Mouse (Mus musculus) hindbrain, embryonic 11.5 days (tissue): ENCODE results near the gene App. TPM values are rescaled to one million over a fixed set of nuclear protein-coding genes. Genes with fewer than 3 reads are reported as not detected.

Source experiments
- ATAC-seq: fragments of 200-750 bp; cut with Nextera tagmentation; 2 replicates; pipeline ENCODE4 v1.8.0; 2017; ENCODE audit warnings: mild to moderate bottlenecking, moderate TSS enrichment, moderate library complexity; ENCODE audit not compliant: low FRiP score
- DNase-seq: peaks from one replicate; pipeline ENCODE4 v3.0.0-alpha.2; 2015; ENCODE audit warnings: low spot score
- H3K27ac ChIP-seq: fragments of 300-500 bp; sonication (generic); 2 replicates; pipeline ENCODE4 v1.5.1; 2014; ENCODE audit warnings: mild to moderate bottlenecking, low read depth, low read length
- H3K27me3 ChIP-seq: fragments of 300-500 bp; sonication (generic); 2 replicates; pipeline ENCODE4 v1.6.1; 2014; ENCODE audit warnings: mild to moderate bottlenecking, low read length, moderate library complexity, mixed read lengths; ENCODE audit not compliant: control insufficient read depth, insufficient read depth
- H3K36me3 ChIP-seq: fragments of 300-500 bp; sonication (generic); 2 replicates; pipeline ENCODE4 v1.6.1; 2014; ENCODE audit warnings: mild to moderate bottlenecking, low read length, moderate library complexity, mixed read lengths; ENCODE audit not compliant: control insufficient read depth, insufficient read depth
- H3K4me1 ChIP-seq: fragments of 300-500 bp; sonication (generic); replicated peaks from 2 replicates; pipeline ENCODE4 v1.6.1; 2014; ENCODE audit warnings: low read length, mixed read lengths; ENCODE audit not compliant: control insufficient read depth, insufficient read depth
- H3K4me2 ChIP-seq: fragments of 300-500 bp; sonication (generic); replicated peaks from 2 replicates; pipeline ENCODE4 v1.6.1; 2014; ENCODE audit warnings: mild to moderate bottlenecking, low read depth, low read length
- H3K4me3 ChIP-seq: fragments of 300-500 bp; sonication (generic); 2 replicates; pipeline ENCODE4 v1.5.1; 2014; ENCODE audit warnings: low read depth, low read length
- H3K9ac ChIP-seq: fragments of 300-500 bp; sonication (generic); 2 replicates; pipeline ENCODE4 v1.6.1; 2014; ENCODE audit warnings: low read depth, low read length
- H3K9me3 ChIP-seq: fragments of 300-500 bp; sonication (generic); 2 replicates; pipeline ENCODE4 v1.6.1; 2016; ENCODE audit warnings: low read length; ENCODE audit not compliant: control insufficient read depth
- WGBS: fragments of 180-500 bp; shearing (Covaris S2); extraction: QIAGEN DNeasy Blood & Tissue Kit; methylation state at CpG from one replicate; pipeline ENCODE4 v1.1.7; 2014; 5-methylcytosine and 5-hydroxymethylcytosine counted together
- polyA plus RNA-seq: library from polyadenylated mRNA; unstranded; fragments of >200 nt; fragmentation: Nextera tagmentation; extraction: Ambion mirVana; gene quantifications from 2 replicates; pipeline ENCODE4 v1.2.1, GENCODE M21; 2014

Gene App
- polyA plus RNA-seq, 1 experiment from 2014 or later = 203 TPM

DNA sequence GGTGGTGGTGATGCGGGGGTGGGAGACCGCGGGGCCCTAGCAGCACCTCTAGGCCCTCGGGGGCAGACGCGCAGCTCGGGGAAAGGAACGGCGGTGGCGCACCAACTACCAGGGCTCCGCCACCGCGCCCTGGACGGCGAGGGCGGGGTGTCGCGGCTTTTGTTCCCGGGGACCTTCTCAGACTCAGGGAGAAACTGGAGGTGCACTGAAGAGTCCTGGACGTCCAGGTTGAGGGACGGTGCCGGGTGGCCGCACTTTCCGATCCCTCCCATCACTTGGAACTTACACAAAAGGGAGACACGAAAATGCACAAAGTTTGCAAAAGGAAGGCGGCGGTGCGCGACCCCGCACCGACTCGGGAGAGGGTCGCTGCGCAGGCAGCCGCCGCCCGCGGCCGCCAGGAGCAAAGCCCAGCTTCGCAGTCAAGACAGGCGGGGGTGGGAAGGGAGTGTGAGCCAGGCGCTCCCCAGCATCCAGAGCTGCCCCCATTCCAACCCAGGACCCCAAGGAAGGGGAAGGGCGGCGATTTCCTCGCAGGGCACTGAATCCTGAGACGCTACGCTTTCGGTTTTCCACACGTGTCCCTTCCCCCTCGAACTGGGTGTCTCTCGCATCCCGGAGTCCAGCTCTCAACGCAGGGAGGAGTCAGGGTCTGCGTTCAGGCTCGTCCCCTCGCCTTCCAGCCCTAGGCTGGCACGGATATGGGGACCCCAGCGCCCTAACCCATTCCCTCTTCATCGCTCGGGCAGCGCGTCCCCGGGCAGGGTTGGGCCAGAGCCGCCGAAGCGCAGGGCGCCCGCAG lies 794 bp downstream of the App start:
- peak overlapping the region; percentile 94 for H3K9ac ChIP-seq
- no peaks in the 10 kb centered on the region for H3K36me3 ChIP-seq
- under 1% methylated on average over 61 of the region's 68 CpGs for WGBS
- ATAC-seq (peak; percentile 82), DNase-seq (peak; percentile 75)
- no peaks in the 10 kb centered on the region; the same call in 1 of the 2 replicates for H3K4me1 ChIP-seq
- H3K27me3 ChIP-seq = no peaks in the 10 kb centered on the region
- peak overlapping the region; percentile 96 for H3K4me3 ChIP-seq
- peak overlapping the region; percentile 89 for H3K27ac ChIP-seq
- peak overlapping the region; percentile 47 for H3K4me2 ChIP-seq
- H3K9me3 ChIP-seq = no peaks in the 10 kb centered on the region

DNA sequence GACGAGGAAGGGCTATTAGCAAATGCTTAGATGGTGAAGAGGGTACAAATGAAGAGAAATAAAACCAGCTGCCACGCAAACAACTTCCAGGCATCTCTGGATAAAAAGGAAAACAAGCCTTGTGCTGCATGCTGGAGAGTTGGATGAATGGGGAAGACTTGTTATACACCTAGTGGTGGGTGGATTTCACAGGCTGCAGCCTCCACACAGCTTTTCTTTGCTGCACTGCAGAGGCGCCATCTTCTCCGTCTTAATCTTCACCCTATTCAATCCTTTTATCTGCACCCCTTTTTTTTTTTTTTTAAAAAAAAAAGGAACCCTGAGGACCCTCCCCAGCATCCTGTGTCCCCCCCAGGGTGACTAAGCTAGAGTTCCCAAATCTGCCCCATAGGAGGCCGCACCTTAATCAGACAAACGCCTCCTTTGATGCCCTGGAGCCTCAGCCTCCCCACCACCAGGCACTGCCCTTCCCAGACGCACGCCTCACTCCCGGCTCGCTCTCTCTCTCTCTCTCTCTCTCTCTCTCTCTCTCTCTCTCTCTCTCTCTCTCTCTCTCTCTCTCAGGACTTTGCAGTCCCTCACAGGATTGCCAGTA lies 1.5 kb downstream of the App start:
- Histone ChIP-seq H3K4me3 (peak overlapping the region; percentile 96), H3K9me3 (no peaks in the 10 kb centered on the region), H3K9ac (peak overlapping the region; percentile 94), H3K4me1 (no peaks in the 10 kb centered on the region; the same call in 1 of the 2 replicates), H3K27ac (peak overlapping the region; percentile 89), H3K36me3 (no peaks in the 10 kb centered on the region), H3K4me2 (peak overlapping the region; percentile 47), H3K27me3 (no peaks in the 10 kb centered on the region)
- peak; percentile 68 for ATAC-seq
- WGBS = 1% methylated on average over 9 of the region's 10 CpGs
- peak; percentile 74 for DNase-seq

DNA sequence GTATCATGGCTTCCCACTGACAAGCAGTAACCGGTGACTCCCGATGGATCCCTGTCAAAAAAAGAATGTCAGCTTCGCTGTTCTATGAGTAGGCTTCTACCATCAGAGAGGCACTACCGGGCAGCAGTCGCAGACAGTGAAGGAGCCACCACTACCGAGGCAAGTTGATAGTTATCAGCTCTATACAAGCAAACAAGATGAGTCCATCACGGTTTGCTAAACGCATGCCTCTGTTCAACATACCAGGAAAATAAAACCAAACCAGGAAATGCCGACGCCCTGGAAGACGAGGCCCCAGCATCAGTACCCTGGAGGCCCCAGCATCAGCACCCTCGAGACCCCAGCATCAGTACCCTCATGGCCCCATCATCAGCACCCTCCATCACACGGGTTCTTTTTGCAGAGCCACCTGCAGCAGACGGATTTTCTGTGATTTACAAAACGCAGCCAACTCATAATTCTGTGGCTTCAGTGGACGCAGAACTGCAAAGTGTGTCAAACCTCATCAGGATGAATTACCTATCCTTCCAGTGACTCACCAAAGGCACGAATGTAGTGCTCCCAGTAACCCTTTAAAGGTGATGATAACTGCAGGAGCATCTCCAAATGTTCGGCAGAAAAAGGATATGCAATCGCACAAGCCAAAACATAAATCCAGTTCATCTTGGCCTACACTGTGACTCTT lies 2.6 kb downstream of the App start:
- H3K4me3 ChIP-seq = peak overlapping the region; percentile 96
- no peaks in the 10 kb centered on the region for H3K36me3 ChIP-seq
- no peaks in the 10 kb centered on the region for H3K27me3 ChIP-seq
- no peak for ATAC-seq
- no peak overlapping the region for H3K9ac ChIP-seq
- no peak for DNase-seq
- WGBS = 67% methylated on average over 19 of the region's 19 CpGs
- H3K9me3 ChIP-seq = no peaks in the 10 kb centered on the region
- no peaks in the 10 kb centered on the region; the same call in 1 of the 2 replicates for H3K4me1 ChIP-seq
- peak overlapping the region; percentile 47 for H3K4me2 ChIP-seq
- H3K27ac ChIP-seq = no peak overlapping the region

DNA sequence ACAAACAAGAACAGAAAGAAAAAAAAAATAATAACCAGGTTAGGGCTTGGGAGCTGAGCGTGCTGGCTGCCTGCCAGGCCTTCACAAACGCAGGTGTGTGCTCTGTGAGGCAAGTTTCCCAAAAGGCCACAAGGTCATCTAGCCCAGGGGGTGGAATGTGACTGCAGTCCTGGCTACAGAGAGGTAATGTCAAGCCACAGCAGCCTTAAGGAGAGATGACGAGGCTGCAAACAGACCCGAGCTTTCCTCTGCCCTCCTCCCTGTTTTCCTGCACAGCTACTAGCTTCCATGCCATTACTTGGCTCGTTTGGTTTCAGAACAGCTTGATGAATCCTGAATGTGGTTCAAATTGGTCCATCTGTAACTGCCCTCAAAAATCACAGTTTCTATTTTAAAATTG lies 4.7 kb downstream of the App start:
- Histone ChIP-seq H3K4me3 (no peak overlapping the region), H3K27ac (no peak overlapping the region), H3K4me1 (no peaks in the 10 kb centered on the region; the same call in 1 of the 2 replicates), H3K36me3 (no peaks in the 10 kb centered on the region), H3K9me3 (no peaks in the 10 kb centered on the region), H3K4me2 (no peak overlapping the region), H3K27me3 (no peaks in the 10 kb centered on the region), H3K9ac (no peak overlapping the region)
- whole genome bisulfite sequencing = 63% methylated on average over 5 of the region's 5 CpGs
- DNase-seq = no peak
- no peak for ATAC-seq

DNA sequence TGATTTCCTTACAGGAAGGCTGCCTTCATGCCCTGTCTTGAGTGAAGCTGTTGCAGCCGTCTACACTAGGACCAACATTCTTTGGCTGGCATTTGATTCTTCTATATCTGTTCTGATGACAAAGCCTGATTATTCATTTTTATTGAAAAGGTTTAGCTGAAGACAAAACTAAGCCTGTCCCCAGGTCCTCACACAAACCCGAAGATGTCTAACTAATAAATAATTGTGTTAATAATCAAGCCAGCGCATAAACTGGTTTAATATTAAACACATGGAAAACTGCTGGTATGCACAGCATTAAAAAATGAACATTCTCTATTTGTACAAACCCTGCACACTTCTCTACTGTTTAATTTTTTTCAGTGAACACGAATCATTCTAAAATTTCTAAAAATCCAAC lies 7.4 kb downstream of the App start:
- DNase-seq (no peak), ATAC-seq (no peak)
- no peaks in the 10 kb centered on the region for H3K36me3 ChIP-seq
- 78% methylated on average over 4 of the region's 4 CpGs for WGBS
- no peak overlapping the region for H3K9ac ChIP-seq
- no peak overlapping the region for H3K27ac ChIP-seq
- no peaks in the 10 kb centered on the region for H3K9me3 ChIP-seq
- no peaks in the 10 kb centered on the region; the same call in 1 of the 2 replicates for H3K4me1 ChIP-seq
- no peak overlapping the region for H3K4me2 ChIP-seq
- H3K27me3 ChIP-seq = no peaks in the 10 kb centered on the region
- no peak overlapping the region for H3K4me3 ChIP-seq

DNA sequence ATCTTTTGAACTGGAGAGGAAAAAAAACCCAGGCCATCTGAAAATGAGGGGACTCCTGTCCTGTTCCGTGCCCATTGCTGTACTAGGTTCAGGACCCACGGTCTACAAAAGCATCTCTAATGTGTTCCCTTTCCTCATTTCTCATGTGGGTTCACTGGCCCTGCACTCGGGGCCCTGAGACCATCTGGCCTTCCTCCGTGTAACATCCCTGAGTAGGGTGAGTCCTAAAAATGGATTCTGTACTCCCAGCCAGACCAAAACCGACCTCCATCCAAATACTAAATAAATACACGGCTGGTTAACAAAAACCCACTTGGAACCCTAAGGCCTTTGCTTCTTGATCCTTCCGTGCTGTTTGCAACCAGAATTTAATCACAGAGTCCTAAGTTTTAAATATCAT lies 7.9 kb downstream of the App start:
- 0 out of 2 replicates have a peak, but pooled peaks have one; percentile 34 for ATAC-seq
- H3K4me1 ChIP-seq = no peaks in the 10 kb centered on the region; the same call in 1 of the 2 replicates
- H3K4me2 ChIP-seq = no peak overlapping the region
- WGBS = 68% methylated on average over 7 of the region's 7 CpGs
- H3K9ac ChIP-seq = no peak overlapping the region
- no peak overlapping the region for H3K27ac ChIP-seq
- no peak for DNase-seq
- H3K36me3 ChIP-seq = no peaks in the 10 kb centered on the region
- no peaks in the 10 kb centered on the region for H3K27me3 ChIP-seq
- H3K9me3 ChIP-seq = no peaks in the 10 kb centered on the region
- H3K4me3 ChIP-seq = no peak overlapping the region

DNA sequence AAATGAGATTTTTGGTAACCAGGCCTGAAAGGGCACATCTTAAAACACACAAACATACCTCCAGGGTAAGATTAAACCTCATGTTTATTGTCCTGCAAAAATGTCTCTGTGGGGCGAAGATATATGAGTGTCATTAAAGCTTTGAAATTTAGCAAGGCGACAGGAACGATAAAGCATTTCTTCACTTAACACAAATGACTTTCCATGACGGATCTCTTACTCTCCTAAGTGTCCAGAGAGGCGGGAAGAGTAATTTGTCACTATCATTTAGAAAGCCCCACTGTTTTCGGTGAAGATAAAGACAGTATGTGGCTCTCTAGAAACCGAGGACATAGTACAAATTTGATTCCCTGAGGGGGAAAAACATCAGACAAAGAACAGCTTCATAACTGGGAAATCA lies 8.4 kb downstream of the App start:
- Histone ChIP-seq H3K27me3 (no peaks in the 10 kb centered on the region), H3K27ac (no peak overlapping the region), H3K9me3 (no peaks in the 10 kb centered on the region), H3K4me1 (no peaks in the 10 kb centered on the region; the same call in 1 of the 2 replicates), H3K36me3 (no peaks in the 10 kb centered on the region), H3K4me2 (no peak overlapping the region), H3K4me3 (no peak overlapping the region), H3K9ac (no peak overlapping the region)
- DNase-seq = no peak
- peak; percentile 70 for ATAC-seq
- WGBS = 44% methylated on average over 7 of the region's 7 CpGs

DNA sequence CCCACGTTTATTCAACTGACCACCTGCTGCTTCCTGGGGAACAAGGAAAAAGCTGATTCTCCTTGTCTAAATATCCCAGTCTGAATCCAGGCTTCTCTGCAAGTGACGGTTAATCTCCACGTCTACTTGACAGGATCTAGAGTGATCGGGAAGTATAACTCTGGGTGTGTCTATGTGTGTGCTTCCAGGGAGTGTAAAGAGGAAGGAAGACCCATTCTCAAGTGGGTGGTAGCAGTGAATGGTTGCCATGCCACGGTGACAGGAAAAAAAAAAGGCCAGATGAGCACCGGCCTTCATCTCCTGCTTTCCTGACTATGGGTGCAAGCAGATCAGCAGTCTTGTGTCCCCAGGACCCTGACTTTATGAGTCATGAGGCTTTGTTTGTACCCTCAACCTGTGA lies 10.8 kb downstream of the App start:
- 90% methylated on average over 6 of the region's 6 CpGs for WGBS
- Histone ChIP-seq H3K27ac (no peak overlapping the region), H3K4me3 (no peak overlapping the region), H3K4me1 (no peaks in the 10 kb centered on the region), H3K36me3 (no peaks in the 10 kb centered on the region), H3K4me2 (no peak overlapping the region), H3K9me3 (no peaks in the 10 kb centered on the region), H3K27me3 (no peaks in the 10 kb centered on the region), H3K9ac (no peak overlapping the region)
- no peak for ATAC-seq
- no peak for DNase-seq
